Mouse (Mus musculus) ES-E14 (cell line): Measurements from ENCODE around the gene Cnih4. TPM values are rescaled to one million over a fixed set of nuclear protein-coding genes. Genes with fewer than 3 reads are reported as not detected.

Experiments
- DNase-seq: peaks from one replicate; pipeline ENCODE4 v3.0.0-alpha.2; 2013; ENCODE audit warnings: low read depth, low spot score
- H3K27ac ChIP-seq: 2 replicates; pipeline ENCODE4 v1.5.1; 2012; ENCODE audit warnings: low read depth, mild to moderate bottlenecking, low read length, moderate library complexity, mixed read lengths; ENCODE audit not compliant: poor library complexity, insufficient read depth, severe bottlenecking
- H3K36me3 ChIP-seq: 2 replicates; pipeline ENCODE4 v1.6.1; 2012; ENCODE audit warnings: mild to moderate bottlenecking, low read length, moderate library complexity, mixed read lengths; ENCODE audit not compliant: control insufficient read depth, poor library complexity, insufficient read depth, severe bottlenecking
- H3K4me1 ChIP-seq, 2 experiments: fragments of 150-350 bp in 1 of 2; sonication (generic) in 1 of 2; 2 replicates each; pipeline ENCODE4 v1.6.1; 2012; ENCODE audit warnings: low read length in 2 of 2, mild to moderate bottlenecking in 1 of 2, mixed read lengths in 1 of 2; ENCODE audit not compliant: control insufficient read depth in 2 of 2, insufficient read depth in 2 of 2, poor library complexity in 1 of 2
- H3K4me3 ChIP-seq, 2 experiments: fragments of 150-350 bp in 1 of 2; sonication (generic) in 1 of 2; 2 replicates each; pipeline ENCODE4 v1.5.1; 2012; ENCODE audit warnings: low read length in 2 of 2, low read depth in 1 of 2, mild to moderate bottlenecking in 1 of 2, mixed read lengths in 1 of 2; ENCODE audit not compliant: insufficient read depth in 1 of 2, poor library complexity in 1 of 2, severe bottlenecking in 1 of 2
- H3K9ac ChIP-seq: 2 replicates; pipeline ENCODE4 v1.6.1; 2012; ENCODE audit warnings: low read depth, mild to moderate bottlenecking, low read length, mixed read lengths; ENCODE audit not compliant: poor library complexity, insufficient read depth, severe bottlenecking
- H3K9me3 ChIP-seq: fragments of 150-350 bp; sonication (generic); 2 replicates; pipeline ENCODE4 v1.6.1; 2012; ENCODE audit warnings: low read depth, mild to moderate bottlenecking, low read length; ENCODE audit not compliant: control insufficient read depth, insufficient read depth
- CHD2 ChIP-seq: IDR thresholded peaks from 2 replicates; pipeline ENCODE4 v1.6.1; 2014; ENCODE audit warnings: mild to moderate bottlenecking, low read depth, low read length, inconsistent platforms
- HCFC1 ChIP-seq: IDR thresholded peaks from 2 replicates; pipeline ENCODE4 v1.6.1; 2012; ENCODE audit warnings: low read length, inconsistent platforms, borderline replicate concordance; ENCODE audit not compliant: insufficient read depth
- MAFK ChIP-seq: IDR thresholded peaks from 2 replicates; pipeline ENCODE4 v1.6.1; 2014; ENCODE audit warnings: mild to moderate bottlenecking, low read depth, low read length, inconsistent platforms; ENCODE audit not compliant: insufficient read depth
- ZC3H11A ChIP-seq: IDR thresholded peaks from 2 replicates; pipeline ENCODE4 v1.6.1; 2012; ENCODE audit warnings: low read depth, mild to moderate bottlenecking, inconsistent platforms, low read length, borderline replicate concordance
- ZNF384 ChIP-seq: IDR thresholded peaks from 2 replicates; pipeline ENCODE4 v1.6.1; 2012; ENCODE audit warnings: low read depth, low read length, inconsistent platforms
- in situ Hi-C, 2 experiments: fragments of 600-800 bp; cut with MboI; formaldehyde crosslinking; loops; one replicate each; pipeline ENCODE4 v1.15.1; 2025; ENCODE audit warnings: low sequenced_read_pairs in 2 of 2, inconsistent platforms in 1 of 2; ENCODE audit not compliant: unreplicated experiment in 2 of 2
- total RNA-seq: library from RNA; depleted of rRNA; stranded (reverse); fragments of 300-350 nt; gene quantifications from 2 replicates; pipeline ENCODE4 v1.2.3, GENCODE M21; 2012; rRNA removed

The Cnih4 gene
- total RNA-seq, result 96.2 and 101 TPM in 2 replicates

GRCm38 (mm10) chr1:181143950-181144836 is at the start of gene Cnih4, which contains the start of gene Nvl:
Gene Cnih4, plus strand, starts transcription at chr1:181144693.
Gene Nvl, minus strand, starts transcription at chr1:181144204.
- in situ Hi-C loops, result loop anchor here in 1 of 2 experiments (25.0 kb wide), 1 partner anchor 557 kb away; no protein-coding TSS in a partner anchor
- peaks cover 2 to 7% of the 10 kb centered on the region in 2 experiments; a peak in 1 of 4 replicates for H3K4me1 ChIP-seq
- TF ChIP-seq ZC3H11A, result no peak
- peak; percentile 86 for TF ChIP-seq HCFC1
- peak; percentile 89 for TF ChIP-seq ZNF384
- TF ChIP-seq CHD2, result no peak; the same call in 1 of the 2 replicates
- no peak for TF ChIP-seq MAFK
- peaks cover 5% of the 10 kb centered on the region for H3K36me3 ChIP-seq
- peak; percentile 94 for DNase-seq
- H3K9ac ChIP-seq, result peak within 1 kb of the TSS; percentile 94
- peak within 1 kb of the TSS; percentile 79 for H3K27ac ChIP-seq
- peak within 1 kb of the TSS; percentile 83 to 95 for H3K4me3 ChIP-seq
- no peaks in the 10 kb centered on the region for H3K9me3 ChIP-seq

- no peaks in the 10 kb centered on the region for H3K4me1 ChIP-seq
- H3K9me3 ChIP-seq, result no peaks in the 10 kb centered on the region
- in situ Hi-C loops, result loop anchor here in 1 of 2 experiments (25.0 kb wide), 1 partner anchor 1355 kb away; no protein-coding TSS in a partner anchor
- peaks cover 21% of the 10 kb centered on the region for H3K36me3 ChIP-seq
- no peak overlapping the region for H3K9ac ChIP-seq
- no peak overlapping the region for H3K4me3 ChIP-seq
- H3K27ac ChIP-seq, result no peak overlapping the region
- no peak for DNase-seq
- TF ChIP-seq ZNF384 (no peak), HCFC1 (no peak), MAFK (no peak), ZC3H11A (no peak), CHD2 (no peak)
These were observed 27.4 kb upstream of the Cnih4 start for GRCm38 (mm10) chr1:181117112-181117511.

DNA sequence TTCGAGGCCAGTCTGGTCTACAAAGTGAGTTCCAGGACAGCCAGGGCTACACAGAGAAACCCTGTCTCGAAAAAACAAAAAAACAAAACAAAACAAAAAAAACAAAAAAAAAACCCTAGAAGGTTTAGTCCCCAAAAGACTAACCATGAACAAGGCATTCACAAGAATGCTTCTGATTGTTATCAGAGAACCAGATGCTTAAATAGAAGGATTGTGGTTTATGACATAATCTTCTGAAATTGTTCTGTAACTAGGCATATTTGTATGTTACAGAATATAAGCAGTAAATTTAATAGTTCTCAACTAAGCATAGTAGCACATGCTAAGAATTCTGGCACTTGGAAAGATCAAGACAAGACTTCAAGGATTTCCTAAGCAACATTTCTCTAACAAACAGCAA is 20.3 kb upstream of the Cnih4 start:
- Histone ChIP-seq H3K36me3 (peaks cover 31% of the 10 kb centered on the region), H3K9me3 (no peaks in the 10 kb centered on the region), H3K4me1 (no peaks in the 10 kb centered on the region), H3K9ac (no peak overlapping the region), H3K27ac (no peak overlapping the region), H3K4me3 (no peak overlapping the region)
- in situ Hi-C loops, result loop anchor here in 1 of 2 experiments (25.0 kb wide), 1 partner anchor 1362 kb away; no protein-coding TSS in a partner anchor
- DNase-seq, result no peak
- TF ChIP-seq HCFC1, result no peak
- no peak for TF ChIP-seq ZC3H11A

DNA sequence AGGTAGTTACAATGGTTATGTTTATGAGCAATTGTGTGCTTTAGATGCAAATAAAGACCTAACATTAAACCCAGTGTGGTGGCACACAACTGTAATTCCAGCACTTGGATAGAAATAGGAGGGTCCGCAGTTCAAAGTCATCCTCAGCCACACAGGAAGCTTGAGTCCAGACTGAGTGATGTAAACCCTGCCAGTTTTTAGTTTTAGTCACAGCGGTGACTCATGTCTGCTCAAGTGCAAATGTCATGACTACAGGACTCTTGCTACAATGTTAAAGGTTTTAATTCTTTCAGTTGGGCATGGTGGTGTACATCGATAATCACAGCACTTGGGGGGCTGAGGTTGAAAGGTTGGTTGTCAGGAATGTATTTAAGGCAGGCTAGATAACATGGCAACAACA is 18.6 kb upstream of the Cnih4 start:
- TF ChIP-seq CHD2, result no peak
- TF ChIP-seq ZNF384, result no peak
- no peak for TF ChIP-seq ZC3H11A
- TF ChIP-seq HCFC1, result no peak
- no peak for TF ChIP-seq MAFK
- in situ Hi-C loops, result loop anchor here in 1 of 2 experiments (25.0 kb wide), 1 partner anchor 539 kb away; no protein-coding TSS in a partner anchor

More for the DNA sequence above, 18.6 kb upstream of the Cnih4 start:
- Histone ChIP-seq H3K36me3 (peaks cover 33% of the 10 kb centered on the region), H3K9ac (no peak overlapping the region), H3K4me1 (no peaks in the 10 kb centered on the region), H3K4me3 (no peak overlapping the region), H3K27ac (no peak overlapping the region), H3K9me3 (no peaks in the 10 kb centered on the region)
- no peak for DNase-seq
